Mouse (Mus musculus) left cerebral cortex, postnatal 25 days (tissue): ENCODE data around the gene Tent4a. TPM values are rescaled to one million over a fixed set of nuclear protein-coding genes. Genes with fewer than 3 reads are reported as not detected.

ENCODE experiments used
- total RNA-seq, 2 experiments: library from RNA; stranded (reverse); gene quantifications; 2 replicates each; pipeline ENCODE4 v1.2.3; 2021

The Tent4a gene
- total RNA-seq, 2 experiments from 2014 or later, result 40.4 to 42.2 TPM

Other genes starting within 250 kb of the Tent4a start
- 10 to 100 TPM; 70.9 to 76.9 TPM for gene Nsun2, start 871 bp downstream of the Tent4a start, total RNA-seq
- gene Srd5a1, start 76.8 kb upstream of the Tent4a start, total RNA-seq, result 10 to 100 TPM; 10.1 to 11.8 TPM
- gene Ube2ql1, start 205.3 kb upstream of the Tent4a start, total RNA-seq, result 100 to 1,000 TPM; 204 to 227 TPM